Mouse (Mus musculus): ENCODE measurements around the gene Tmcc3. TPM values are rescaled to one million over a fixed set of nuclear protein-coding genes. Genes with fewer than 3 reads are reported as not detected.
"Not testable (repeated sequence)": the region's sequence is repeated elsewhere in the genome, so short reads cannot be mapped to it uniquely, and the experiment has no call there.

The Tmcc3 gene
- polyA plus RNA-seq, 1 experiment, result 18.9 TPM

GRCm38 (mm10) chr10:94567915-94568314 is 256.2 kb downstream of the Tmcc3 start:
- DNase-seq (ENCODE audit: extremely low spot score in 1 of 2, low spot score in 1 of 2), result no peak

GRCm38 (mm10) chr10:94568867-94569266 is 257.1 kb downstream of the Tmcc3 start:
- no peak for DNase-seq (ENCODE audit: extremely low spot score in 1 of 2, low spot score in 1 of 2)

GRCm38 (mm10) chr10:94569731-94570130 is 258.0 kb downstream of the Tmcc3 start:
- no peak for DNase-seq (ENCODE audit: extremely low spot score in 1 of 2, low spot score in 1 of 2)

GRCm38 (mm10) chr10:94571927-94572620 is 260.3 kb downstream of the Tmcc3 start:
- no peak for DNase-seq (ENCODE audit: extremely low spot score in 1 of 2, low spot score in 1 of 2)

- no peak for DNase-seq (ENCODE audit: extremely low spot score in 1 of 2, low spot score in 1 of 2)
Observed at GRCm38 (mm10) chr10:94572772-94573171, 261.0 kb downstream of the Tmcc3 start.

GRCm38 (mm10) chr10:94574451-94575333 is 262.9 kb downstream of the Tmcc3 start:
- no peak for DNase-seq (ENCODE audit: extremely low spot score in 1 of 2, low spot score in 1 of 2)

GRCm38 (mm10) chr10:94575958-94576357 is 264.2 kb downstream of the Tmcc3 start:
- DNase-seq (ENCODE audit: extremely low spot score in 1 of 2, low spot score in 1 of 2), result no peak

- no peak for DNase-seq (ENCODE audit: extremely low spot score in 1 of 2, low spot score in 1 of 2)
Observed at GRCm38 (mm10) chr10:94578870-94579269, 267.1 kb downstream of the Tmcc3 start.

- DNase-seq (ENCODE audit: extremely low spot score in 1 of 2, low spot score in 1 of 2), result no peak
Observed at GRCm38 (mm10) chr10:94581384-94581783, 269.6 kb downstream of the Tmcc3 start.

- no peak for DNase-seq (ENCODE audit: extremely low spot score in 1 of 2, low spot score in 1 of 2)
Observed at GRCm38 (mm10) chr10:94583714-94584113, 272.0 kb downstream of the Tmcc3 start.

GRCm38 (mm10) chr10:94584851-94585359 is 273.2 kb downstream of the Tmcc3 start:
- peak in 1 of 2 experiments; percentile 39 for DNase-seq (ENCODE audit: extremely low spot score in 1 of 2, low spot score in 1 of 2)

GRCm38 (mm10) chr10:94585819-94586218 is 274.1 kb downstream of the Tmcc3 start:
- no peak for DNase-seq (ENCODE audit: extremely low spot score in 1 of 2, low spot score in 1 of 2)

GRCm38 (mm10) chr10:94588976-94589375 is 277.2 kb downstream of the Tmcc3 start:
- no peak for DNase-seq (ENCODE audit: extremely low spot score in 1 of 2, low spot score in 1 of 2)

- peak; percentile 69 to 82 for DNase-seq (ENCODE audit: extremely low spot score in 1 of 2, low spot score in 1 of 2)
Observed at GRCm38 (mm10) chr10:94595705-94596104, 284.0 kb downstream of the Tmcc3 start.

GRCm38 (mm10) chr10:94599846-94600245 is 288.1 kb downstream of the Tmcc3 start:
- DNase-seq (ENCODE audit: extremely low spot score in 1 of 2, low spot score in 1 of 2), result not testable (repeated sequence)

- DNase-seq (ENCODE audit: extremely low spot score in 1 of 2, low spot score in 1 of 2), result no peak
Observed at GRCm38 (mm10) chr10:94601034-94601433, 289.3 kb downstream of the Tmcc3 start.

- no peak for DNase-seq (ENCODE audit: extremely low spot score in 1 of 2, low spot score in 1 of 2)
Observed at GRCm38 (mm10) chr10:94605491-94605890, 293.7 kb downstream of the Tmcc3 start.

- DNase-seq (ENCODE audit: extremely low spot score in 1 of 2, low spot score in 1 of 2), result peak; percentile 64 to 94
Observed at GRCm38 (mm10) chr10:94609309-94609777, 297.6 kb downstream of the Tmcc3 start.

GRCm38 (mm10) chr10:94611228-94611968 is 299.6 kb downstream of the Tmcc3 start:
- DNase-seq (ENCODE audit: extremely low spot score in 1 of 2, low spot score in 1 of 2), result peak in 1 of 2 experiments; percentile 16

GRCm38 (mm10) chr10:94611969-94612440 is 300.3 kb downstream of the Tmcc3 start:
- no peak for DNase-seq (ENCODE audit: extremely low spot score in 1 of 2, low spot score in 1 of 2)
